Mouse (Mus musculus): Measurements from ENCODE around the gene Sowaha.

The Sowaha gene

DNA sequence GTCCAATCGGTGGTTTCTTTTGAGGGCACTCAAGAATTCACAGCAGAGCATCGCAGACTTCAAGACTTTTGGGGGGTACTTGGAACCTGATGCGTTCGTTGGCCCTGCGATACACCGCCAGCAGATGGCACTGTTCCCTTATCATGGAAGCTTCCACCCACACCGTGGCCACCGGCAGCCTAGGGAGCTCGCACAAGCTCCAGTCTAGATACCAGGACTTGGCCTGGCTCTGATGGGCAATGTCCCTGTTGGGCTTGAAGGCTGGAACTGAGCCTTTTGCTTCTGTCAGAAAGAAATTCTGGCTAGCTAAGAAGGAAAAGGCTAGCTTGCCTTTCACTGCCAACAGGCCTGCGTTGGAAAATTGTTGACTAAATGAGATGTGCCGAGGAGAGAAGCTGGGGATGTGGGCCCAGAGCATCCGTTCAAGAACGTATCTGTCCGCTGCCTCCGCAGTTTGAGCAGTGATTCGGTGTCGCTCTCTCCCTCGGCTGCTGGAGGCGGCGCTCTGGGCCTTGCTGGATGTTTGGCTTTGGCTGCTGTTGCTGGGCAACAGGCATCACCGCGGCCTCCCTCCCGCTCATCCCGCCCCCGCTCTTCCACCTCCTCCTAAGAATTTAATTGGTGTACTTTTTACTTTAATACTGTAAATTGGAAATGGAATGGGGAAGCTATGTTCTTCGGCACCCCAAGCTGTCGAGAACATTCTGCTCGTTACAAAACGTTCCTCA is 9.9 kb downstream of the Sowaha start, which contains the start of gene Gm9837:
Gene Gm9837 (minus strand): TSS at position 512 of the 728 bp plus-strand sequence.
- peak; percentile 94 for DNase-seq

- no peak for DNase-seq
Measured at GRCm38 (mm10) chr11:53469294-53469967, 10.6 kb downstream of the Sowaha start.

DNA sequence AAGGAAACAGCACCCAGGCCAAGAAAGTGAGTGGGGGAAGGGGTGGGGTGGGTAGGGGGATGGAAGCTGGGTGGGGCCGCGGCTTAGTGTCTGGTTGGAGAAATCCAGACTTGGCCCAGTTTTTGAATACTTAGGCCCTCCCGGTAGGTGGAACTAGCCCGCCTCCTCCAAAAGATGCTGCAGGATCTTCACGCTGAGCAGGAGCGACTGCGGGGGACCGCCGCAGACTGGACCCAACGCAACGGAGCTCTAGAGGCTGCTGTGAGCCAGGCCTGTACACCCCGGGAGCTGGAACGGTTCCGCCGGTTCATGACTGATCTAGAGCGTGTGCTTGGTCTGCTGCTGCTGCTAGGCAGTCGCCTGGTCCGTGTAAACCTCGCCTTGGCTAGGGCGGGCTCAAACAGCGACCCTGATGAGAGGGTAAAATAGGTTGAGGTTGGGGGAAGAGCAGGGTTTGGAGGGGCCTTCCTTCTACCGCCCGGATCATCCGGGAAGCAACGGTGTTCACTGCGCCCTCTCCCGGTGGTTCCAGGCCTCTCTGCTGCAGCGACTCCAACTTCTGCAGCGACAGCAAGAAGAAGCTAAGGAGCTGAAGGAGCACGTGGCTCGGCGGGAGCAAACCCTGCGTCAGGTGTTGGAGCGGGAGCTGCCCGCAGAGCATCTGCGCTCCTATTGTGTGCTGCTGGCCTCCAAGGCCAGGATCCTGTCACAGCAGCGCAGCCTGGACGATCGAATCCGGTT is 13.7 kb downstream of the Sowaha start:
- DNase-seq = peak; percentile 78

DNA sequence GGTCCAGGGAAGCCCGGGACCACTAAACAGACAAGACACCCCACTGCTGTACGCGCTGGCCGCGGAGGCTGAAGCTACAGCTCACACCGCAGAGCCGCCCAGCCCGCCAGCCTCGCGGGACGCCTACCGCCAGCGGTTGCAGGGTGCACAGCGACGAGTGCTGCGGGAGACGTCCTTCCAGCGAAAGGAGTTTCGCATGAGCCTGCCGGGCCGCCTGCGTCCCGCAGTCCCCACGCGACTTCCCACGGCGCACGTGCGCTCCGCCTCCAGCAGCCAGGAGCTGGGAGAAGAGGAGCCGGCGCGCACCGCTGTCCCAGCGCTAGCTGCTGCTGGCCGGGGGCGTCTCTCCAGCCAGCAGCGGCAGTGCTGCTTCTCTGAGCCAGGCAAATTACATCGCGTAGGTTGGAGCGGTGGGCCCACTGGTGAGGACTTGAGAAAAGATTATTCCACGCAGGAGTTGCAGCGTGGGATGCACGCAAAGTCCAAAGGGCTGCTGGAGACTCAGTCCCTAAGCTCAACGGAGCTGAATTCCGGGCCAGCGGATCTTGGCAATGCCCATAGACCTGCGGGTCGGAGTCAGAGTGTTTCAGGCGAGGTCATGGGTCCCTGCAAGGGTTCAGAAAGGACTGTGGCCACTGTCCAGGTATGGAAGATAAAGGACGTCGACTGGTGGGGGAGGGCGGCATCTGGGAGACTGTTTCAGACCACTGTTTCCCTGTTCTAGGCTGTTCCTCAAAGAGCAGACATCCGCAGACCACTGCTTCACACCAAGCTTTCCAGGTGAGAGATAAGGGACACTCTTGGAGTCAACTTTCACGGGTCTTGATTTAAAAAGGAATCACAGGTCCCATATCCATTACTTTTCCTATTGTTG is 16.3 kb downstream of the Sowaha start:
- DNase-seq = no peak

GRCm38 (mm10) chr11:53461727-53462126 is 18.3 kb downstream of the Sowaha start:
- no peak for DNase-seq

- no peak for DNase-seq
Measured at GRCm38 (mm10) chr11:53460192-53460591, 19.9 kb downstream of the Sowaha start.

DNA sequence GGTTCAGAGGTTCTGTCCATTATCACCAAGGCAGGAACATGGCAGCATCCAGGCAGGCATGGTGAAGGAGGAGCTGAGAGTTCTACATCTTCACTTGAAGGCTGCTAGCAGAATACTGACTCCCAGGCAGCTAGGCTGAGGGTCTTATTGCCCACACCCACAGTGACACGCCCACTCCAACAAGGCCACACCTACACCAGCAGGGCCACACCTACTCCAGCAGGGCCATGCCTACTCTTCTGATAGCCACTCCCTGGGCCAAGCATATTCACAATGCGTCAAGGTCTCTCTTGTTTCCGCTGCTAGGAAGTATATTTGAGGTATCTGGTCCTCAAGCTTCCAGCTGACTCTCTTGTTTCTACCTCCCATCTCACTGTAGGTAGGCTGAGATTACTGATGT is 21.1 kb downstream of the Sowaha start:
- no peak for DNase-seq

GRCm38 (mm10) chr11:53457372-53457954 is 22.6 kb downstream of the Sowaha start:
- DNase-seq = peak; percentile 35

DNA sequence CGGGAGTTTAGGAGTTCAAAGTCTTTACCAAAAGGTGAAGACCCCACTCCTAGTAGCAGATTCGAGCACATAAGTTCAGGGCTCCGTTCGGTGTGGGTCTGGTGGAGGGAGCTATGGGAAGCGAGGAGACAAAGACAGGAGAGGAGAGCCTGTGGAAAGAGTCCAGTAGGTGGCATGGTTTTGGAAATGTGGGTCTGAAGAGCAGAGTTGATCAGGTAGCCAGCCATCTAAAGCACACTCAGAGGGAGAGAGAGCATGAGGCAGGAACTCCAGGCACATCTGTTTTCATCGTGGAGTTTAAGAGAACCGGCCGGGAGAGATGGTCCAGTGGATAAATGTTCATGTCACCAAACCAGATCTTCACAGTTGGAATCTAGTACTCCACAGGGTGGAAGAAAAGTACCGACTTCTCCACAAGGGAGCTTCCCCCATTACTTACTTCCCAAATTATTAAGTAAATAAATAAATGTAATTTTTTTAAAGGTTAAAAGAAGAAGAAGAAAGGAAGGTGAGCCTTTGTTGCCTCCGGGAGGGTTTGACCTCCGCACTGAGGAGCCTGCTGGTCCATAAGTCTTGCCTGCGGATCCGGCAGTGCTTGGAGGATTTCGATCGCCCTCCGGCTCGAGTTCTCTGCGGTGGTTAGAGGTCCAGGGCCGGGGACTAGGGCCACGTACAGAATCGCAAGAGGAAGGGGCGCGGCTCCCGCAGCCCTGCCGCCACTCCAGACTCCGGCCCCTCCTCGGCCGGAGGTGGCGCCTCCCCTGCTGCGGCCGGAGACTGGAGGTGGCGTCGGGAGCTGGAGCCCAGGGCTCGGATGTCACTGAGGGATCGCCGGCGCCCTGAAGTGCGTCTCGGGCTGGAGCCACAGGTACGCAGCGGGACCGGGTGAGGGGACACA is 23.4 kb downstream of the Sowaha start, which contains the start of the genes Gm10447 and Shroom1:
Gene Gm10447 (minus strand): TSS at position 637 of the 898 bp plus-strand sequence.
Gene Shroom1 (plus strand): TSS at position 732 of the 898 bp plus-strand sequence.
- DNase-seq = peak; percentile 71

- no peak for DNase-seq
Measured at GRCm38 (mm10) chr11:53453031-53453430, 27.0 kb downstream of the Sowaha start.

DNA sequence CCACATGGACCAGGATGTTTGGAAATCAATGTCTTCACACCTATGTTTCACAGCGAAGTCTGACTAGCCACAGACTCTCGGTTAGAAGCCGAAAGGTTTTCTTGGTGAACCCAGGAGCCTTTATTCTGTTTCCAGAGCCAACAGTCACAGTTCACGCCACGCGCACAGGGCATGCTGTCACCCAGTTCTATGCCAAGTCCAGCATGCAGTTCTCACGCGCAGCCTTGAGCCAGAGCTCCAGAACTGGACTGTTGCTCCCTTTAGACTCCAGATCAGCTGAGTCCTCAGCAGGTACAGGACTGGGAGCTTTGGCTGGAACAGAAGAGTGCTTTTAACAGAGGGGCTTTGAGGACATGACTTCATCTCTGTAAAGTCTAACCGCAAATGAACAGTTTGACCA is 27.7 kb downstream of the Sowaha start:
- no peak for DNase-seq

DNA sequence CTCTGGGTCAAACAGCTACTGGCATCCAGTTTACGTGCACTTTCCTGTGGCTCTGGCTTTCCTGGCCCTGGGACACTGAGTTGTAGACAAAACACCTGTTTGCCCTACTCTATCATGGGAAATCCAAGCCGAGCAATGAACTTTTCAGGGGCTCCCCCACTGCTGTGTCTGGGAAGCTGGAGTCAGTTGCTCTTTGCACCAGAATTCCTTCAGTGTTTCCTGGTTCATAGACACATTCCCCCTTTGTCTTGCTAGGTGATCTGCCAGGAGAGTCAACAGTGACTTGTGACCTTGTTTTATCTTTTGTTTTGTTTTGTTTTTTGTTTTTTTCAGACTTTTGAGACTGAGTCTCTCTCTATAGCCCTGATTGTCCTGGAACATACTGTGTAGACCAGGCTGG is 28.7 kb downstream of the Sowaha start:
- no peak for DNase-seq

DNA sequence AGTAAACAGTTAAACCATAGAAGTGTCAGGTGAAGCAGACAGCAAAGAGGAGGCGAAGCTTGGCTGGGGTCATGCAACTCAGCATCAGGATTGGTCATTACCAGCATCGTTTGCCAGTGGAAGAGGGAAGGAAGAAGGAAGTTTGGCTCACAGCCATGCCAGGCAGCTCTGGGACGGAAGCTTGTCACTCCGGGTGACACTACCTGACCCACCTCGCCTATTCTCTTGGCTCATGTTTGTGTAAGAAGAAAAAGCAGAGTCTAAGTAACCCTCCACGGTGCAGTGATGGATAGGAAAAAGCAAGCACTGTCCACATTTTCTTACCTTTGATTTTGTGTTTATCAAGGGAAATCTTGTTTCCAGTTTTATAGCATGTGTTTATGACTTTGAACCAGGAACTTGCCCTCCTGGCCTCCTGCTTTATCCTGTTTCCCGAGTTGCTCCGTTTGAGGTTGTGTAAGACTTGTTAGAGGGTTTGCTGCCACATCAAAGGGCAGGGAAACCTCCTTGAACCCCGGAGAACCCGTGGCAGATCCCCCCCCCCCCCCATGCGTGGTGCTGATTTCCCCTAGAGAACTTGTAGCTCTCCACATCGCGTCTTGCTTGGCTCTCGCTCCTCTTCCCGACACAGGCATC is 29.9 kb downstream of the Sowaha start:
- no peak for DNase-seq

- no peak for DNase-seq
Measured at GRCm38 (mm10) chr11:53448529-53448928, 31.5 kb downstream of the Sowaha start.

DNA sequence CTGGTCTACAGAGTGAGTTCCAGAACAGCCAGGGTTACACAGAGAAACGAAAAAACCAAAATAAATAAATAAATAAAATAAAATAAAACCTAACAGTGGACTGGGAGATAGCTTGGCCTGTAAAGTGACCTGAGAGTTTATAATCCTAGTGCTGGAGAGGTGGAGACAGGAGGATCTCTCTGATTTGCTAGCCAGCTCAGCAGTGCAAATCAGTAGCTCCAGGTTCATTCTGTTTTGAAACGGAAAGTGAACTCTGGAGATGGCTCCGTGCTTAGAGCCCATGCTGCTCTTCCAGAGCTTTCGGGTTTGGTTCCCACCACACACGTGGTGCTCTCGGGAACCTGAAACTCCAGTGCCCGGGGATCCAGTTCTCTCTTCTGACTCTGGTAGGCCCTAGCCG is 32.1 kb downstream of the Sowaha start:
- DNase-seq = no peak

DNA sequence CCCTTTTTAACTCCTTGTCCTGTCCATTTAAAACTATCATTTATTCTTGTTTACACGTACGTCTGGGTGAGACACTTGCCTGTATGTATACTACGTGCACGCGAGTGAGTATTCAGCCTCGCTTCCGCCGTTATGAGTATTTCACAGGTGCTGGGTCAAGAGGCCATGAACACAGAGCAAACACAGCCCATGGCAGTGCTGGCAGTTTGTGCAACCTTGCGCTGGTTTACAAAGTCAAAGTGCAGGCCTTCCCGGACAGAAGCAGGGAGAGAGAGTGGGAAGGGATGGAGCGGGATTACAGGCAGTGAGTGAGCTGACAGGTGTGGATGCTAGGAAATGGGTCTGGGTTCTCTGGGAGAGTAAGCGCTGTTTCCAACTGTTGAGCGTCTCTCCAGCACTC is 33.9 kb downstream of the Sowaha start:
- no peak for DNase-seq

DNA sequence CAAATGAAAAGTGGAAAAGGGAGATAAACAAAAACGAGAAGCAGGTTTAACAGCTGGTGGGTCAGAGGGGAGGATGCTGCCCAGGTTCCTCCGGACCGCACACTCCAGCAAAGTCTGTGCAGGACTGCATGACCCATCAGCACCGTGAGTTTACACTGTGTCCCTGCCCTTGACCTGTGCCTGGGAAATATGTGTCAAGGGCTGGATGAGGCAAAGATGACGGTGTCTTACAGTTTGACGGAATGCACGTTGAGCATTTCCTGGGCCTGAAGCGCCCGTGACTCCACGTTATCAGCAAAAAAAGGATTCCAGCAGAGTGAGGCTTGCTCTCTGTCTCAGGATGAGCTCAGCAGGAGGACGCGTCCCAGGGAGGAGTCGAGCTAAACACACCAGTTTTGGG is 34.5 kb downstream of the Sowaha start:
- no peak for DNase-seq

DNA sequence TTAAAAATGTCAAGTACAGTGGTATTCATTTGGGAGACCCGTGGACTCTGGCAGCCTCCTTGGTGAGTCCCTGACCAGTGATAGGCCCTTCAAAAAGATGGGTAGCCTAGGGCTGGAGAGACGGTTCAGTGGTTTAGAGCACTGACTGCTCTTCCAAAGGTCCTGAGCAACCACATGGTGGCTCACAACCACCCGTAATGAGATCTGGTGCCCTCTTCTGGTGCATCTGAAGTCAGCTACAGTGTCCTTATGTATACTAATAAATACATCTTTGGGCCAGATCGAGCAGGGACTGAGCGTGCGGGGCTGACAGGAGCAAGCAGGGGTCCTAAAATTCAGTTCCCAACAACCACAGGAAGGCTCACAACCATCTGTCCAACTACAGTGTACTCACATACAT is 36.2 kb downstream of the Sowaha start:
- DNase-seq = peak; percentile 77

DNA sequence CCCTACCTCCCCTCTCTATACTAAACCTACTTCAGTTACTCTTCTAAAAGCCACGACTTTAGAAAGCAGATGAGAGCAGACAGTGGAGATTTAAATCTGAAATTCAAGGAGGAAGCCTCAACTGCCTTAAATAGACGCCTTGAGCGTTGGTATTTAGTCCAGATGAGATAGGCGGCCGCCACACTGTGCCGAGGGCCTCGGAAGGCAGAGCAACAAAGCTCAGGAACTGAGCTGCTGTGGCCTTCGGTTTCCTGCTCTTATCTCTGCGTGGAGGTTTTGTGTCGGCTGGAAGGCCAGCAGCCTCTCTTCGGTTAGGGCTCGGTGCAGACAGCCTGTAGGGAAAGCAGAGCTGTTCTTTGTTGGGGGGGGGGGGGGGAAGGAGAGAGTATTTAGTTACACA is 38.2 kb downstream of the Sowaha start:
- no peak for DNase-seq

- no peak for DNase-seq
Measured at GRCm38 (mm10) chr11:53436338-53436737, 43.7 kb downstream of the Sowaha start.

- DNase-seq = no peak
Measured at GRCm38 (mm10) chr11:53435504-53435903, 44.6 kb downstream of the Sowaha start.

All from lung, postnatal 36 days (tissue).